Mouse (Mus musculus) left cerebral cortex, postnatal 14 days (tissue): ENCODE results near the gene Igsf23. TPM values are rescaled to one million over a fixed set of nuclear protein-coding genes. Genes with fewer than 3 reads are reported as not detected.
"Not testable (repeated sequence)": the region's sequence is repeated elsewhere in the genome, so short reads cannot be mapped to it uniquely, and the experiment has no call there.

Experiments used
- DNase-seq, 2 experiments: peaks; one replicate each; pipeline ENCODE4 v3.0.0; 2021 to 2022; ENCODE audit warnings: low spot score in 2 of 2, mixed read lengths in 1 of 2
- intact Hi-C: fragments of 180-260 bp; cut with DNase I; formaldehyde crosslinking; loops from one replicate; pipeline ENCODE4 v1.15.1; 2025
- long read RNA-seq, 2 experiments: library from polyadenylated mRNA; stranded (forward); transcript quantifications; one replicate each; pipeline ENCODE4 v2.0.0; 2021
- total RNA-seq, 2 experiments: library from RNA; stranded (reverse); gene quantifications; 2 replicates each; pipeline ENCODE4 v1.2.3; 2021

Gene Igsf23
- total RNA-seq: not detected
- long read RNA-seq, experiment 1: 0 reads
- long read RNA-seq, experiment 2: 0 reads

DNA sequence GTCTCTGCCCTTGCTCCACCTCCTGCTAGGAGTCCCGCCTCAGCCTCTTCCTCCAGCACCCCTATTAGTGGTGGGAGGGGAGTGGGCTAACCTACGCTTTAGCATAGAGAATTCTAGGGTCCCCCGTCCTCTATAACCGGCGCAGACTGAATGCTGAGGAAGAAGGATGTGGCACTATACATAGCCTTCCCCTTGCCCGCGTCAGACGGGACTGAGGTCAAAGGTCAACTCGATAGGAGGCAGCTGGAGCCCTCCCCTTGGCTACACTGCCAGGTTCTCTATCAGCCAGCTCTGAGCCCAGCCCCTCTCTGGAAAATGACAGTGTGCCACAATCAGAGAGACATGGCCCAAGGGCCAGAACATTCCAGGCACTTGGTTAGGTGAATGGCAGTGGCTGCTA, at the start of gene Igsf23:
Gene Igsf23 (minus strand): TSS at position 168 of the 400 bp plus-strand sequence.
- intact Hi-C loops: loop anchor here (10.0 kb wide), 1 partner anchor 76 kb away; no protein-coding TSS in a partner anchor
- no peak for DNase-seq

DNA sequence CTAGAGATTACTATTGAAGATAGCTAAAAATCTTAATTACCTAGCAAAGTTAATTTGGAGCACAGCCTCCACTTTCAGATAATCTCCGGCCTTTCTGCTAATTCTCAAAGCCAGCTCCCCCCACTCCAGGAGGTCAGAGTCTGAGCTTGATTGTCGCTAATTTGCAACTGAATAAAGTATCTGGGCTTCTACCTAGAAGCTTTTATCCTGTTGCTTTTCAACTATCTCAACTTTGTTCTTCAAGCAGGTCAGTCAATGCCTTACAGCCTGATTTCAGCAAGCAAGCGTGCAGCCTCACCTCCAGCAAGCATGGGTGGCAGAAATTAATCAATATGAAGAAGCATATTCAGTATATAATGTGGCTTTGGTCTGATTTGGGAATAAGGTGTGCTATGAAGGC, 46.2 kb upstream of the Igsf23 start:
- DNase-seq, intact Hi-C loops: not testable (repeated sequence)

DNA sequence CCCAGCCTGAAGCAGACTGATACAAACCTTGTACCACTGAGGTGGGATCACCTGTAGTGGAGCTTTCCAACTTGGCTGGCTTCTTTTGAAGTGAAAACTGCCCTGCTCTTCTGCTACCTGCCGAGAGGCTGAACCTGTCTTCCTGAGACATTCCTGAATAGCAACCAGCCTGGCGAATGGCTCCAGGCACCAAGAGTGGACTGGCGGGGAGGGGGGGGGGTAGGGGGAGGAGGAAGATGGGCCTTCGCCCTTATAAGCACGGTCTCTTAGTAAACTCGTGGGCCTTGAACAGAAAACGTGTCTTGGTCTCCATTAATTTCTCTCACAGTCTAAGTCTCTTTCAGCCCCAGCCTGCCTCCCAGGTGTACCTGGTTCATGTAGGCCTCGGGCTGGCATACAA, 40.6 kb upstream of the Igsf23 start, which contains the start of gene Nlrp9b:
Gene Nlrp9b (plus strand): TSS at position 301 of the 400 bp plus-strand sequence.
- intact Hi-C loops, DNase-seq: not testable (repeated sequence)

DNA sequence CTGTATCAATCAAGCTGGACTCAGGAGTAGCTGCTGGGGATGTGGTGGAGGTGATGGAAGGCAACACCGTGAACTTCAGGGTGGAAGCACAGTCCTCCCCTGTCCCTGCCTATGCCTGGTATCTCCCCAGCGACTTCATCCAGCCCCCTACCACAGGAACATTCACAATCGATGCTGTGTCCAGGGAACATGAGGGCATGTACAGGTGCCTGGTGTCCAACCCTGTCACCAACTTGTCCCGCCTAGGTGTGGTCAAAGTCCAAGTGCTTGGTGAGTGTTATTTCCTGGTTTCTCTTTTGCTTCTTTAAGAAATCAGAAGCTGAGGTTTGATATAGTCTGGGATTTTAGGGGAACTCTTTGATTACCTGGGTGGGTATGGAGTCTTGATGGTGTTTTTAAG, 21.0 kb upstream of the Igsf23 start:
- DNase-seq: no peak
- intact Hi-C loops: no loop called here

DNA sequence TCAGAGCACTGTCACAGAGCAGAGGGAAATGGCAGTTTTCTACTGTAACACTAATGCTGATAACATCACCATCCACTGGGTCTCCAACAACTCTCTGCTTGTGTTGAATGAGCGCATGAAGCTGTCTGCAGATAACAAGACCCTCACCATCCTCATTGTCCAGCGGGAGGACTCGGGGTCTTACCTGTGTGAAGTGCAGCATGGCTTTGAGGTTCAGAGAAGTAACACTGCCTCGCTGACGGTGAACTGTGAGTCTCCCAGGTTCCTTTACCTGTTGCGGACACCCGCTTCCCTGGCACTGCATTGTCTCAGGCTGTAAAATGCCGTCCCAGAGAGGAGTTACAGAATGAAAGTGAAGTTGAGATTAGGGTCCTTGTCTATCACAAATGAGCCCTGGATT, 19.6 kb upstream of the Igsf23 start:
- DNase-seq: no peak
- intact Hi-C loops: no loop called here

DNA sequence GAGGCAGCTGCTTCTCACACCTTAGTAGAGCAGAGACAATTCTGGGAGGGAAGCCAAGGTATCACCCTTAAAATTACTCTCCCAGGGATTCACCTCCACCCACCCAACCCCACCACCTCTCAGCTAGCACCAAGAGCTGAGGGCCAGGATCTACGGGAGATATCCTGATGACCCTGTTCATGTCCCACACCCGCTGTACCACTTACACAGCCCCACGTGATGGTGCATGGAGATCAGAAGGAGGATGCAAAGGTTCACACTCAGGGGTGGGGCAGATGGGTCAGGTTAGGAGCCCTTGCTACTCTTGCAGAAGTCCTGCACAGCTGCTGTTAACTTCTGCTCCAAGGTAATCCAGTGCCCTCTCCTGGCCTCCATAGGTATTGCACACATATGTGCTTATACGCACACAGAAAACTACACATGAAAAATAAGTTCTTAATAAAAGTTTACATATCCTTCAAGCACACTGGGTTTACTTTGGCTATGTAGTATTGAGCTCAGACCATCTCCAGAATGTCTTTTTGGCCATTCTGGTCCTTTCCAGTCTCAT, 19.1 kb upstream of the Igsf23 start:
- intact Hi-C loops: no loop called here
- DNase-seq: no peak

DNA sequence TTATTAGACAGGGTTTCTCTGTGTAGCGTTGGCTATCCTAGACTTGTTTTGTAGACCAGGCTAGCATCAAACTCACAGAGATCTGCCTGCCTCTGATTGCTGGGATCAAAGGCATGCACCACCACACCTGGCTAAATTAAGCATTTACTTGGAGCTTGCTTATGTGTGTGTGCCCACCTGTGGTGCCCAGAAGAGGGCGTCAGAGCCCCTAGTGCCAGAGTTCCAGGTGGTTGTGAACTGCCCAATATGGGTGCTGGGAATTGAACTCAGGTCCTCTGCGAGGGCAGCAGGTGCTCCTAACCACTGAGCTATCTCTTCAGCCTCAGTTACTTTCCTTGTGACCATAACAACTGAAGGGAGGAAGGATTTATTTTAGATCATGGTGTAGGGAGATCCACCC, 18.6 kb upstream of the Igsf23 start:
- DNase-seq: no peak
- intact Hi-C loops: no loop called here

DNA sequence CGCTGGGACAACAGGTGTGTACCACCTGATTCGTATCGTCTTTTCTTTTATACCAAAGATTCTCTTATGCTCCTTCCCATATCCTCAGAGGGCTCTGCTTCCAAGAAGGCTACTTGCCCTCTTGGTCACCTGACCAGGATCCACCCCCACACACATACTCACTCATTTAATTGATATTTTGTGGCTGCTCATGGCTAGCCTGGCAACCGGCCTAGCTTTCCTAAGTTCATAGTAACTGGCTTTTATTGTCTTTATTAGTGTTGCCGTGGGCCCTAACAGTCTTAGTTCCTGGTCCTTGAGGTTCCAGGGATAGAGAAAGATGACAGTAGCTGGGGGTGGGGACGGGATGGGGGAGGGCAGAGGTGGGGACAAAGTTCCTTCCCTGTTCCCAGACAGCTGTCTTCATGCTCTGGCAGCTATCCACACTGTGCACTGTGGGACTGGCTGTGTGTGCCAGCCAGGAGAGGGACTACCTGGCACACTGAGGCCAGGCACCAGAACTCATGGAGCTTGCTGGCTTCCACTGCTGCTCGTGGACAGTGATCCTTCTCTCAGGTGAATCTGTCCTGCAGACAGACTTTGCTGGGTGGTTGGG, 14.5 kb upstream of the Igsf23 start, which contains the start of gene Ceacam20:
Gene Ceacam20 (plus strand): TSS at position 428 of the 595 bp plus-strand sequence.
- DNase-seq: no peak
- intact Hi-C loops: no loop called here

DNA sequence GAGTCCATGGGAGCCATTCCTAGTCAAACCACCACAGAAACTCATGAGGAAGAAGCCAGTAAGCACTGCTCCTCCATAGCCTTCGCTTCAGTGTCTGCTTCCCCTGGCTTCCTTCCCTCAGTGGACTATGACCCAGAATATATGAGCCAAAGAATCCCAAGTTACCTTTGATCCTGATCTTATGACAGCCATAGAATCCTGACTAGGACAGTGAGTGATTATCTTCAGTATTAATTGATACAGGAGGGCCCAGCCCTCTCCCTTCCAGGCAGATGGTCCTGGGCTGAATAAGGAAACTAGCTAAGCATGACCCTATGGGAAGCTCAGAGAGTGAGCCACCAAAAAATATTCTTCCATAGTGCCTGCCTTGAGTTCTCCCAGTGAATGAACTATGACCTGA, 11.9 kb upstream of the Igsf23 start:
- no peak for DNase-seq
- intact Hi-C loops: no loop called here

DNA sequence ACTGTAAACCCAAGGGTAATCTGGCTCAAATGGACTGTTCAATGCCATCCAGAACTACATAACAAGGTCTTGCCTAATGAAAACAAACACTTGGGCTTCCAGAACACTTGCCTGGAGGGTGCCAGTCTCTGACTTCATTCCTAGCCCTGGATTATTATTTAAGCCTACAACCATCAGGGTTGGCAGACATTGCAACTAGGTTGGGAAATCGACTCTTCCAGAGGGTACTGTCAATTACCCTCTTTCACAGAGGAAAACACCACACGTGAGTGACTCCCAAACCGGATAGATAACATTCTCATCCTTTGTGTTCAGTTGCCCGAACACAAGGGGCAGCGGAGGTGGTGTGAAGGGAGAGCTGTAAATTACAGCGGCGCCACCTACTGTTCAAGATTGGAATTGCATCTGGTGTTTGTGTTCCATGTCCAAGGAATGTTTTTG, 5.8 kb upstream of the Igsf23 start:
- DNase-seq: peak; percentile 89 to 92
- intact Hi-C loops: loop anchor here (1.0 to 10.0 kb wide), 2 partner anchors 46 to 82 kb away; no protein-coding TSS in a partner anchor

DNA sequence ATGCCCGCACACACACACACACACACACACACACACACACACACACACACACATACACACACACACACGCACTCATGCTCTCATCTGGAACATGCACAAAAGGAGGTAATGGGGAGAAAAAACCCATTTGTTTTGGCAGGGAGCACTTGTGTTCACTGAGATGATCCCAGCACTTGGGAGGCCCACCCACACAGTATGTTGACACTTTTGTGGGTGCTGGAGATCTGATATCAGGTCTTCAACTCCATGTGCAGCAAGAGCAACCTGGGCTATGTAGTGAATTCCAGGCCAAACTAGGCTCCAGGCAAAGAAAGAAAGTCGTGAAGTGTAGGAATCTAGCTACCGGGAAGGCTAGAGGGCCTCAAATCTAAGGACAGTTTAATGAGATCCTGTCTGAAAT, 5.3 kb upstream of the Igsf23 start:
- intact Hi-C loops: loop anchor here (1.0 to 10.0 kb wide), 2 partner anchors 46 to 81 kb away; no protein-coding TSS in a partner anchor
- DNase-seq: no peak

DNA sequence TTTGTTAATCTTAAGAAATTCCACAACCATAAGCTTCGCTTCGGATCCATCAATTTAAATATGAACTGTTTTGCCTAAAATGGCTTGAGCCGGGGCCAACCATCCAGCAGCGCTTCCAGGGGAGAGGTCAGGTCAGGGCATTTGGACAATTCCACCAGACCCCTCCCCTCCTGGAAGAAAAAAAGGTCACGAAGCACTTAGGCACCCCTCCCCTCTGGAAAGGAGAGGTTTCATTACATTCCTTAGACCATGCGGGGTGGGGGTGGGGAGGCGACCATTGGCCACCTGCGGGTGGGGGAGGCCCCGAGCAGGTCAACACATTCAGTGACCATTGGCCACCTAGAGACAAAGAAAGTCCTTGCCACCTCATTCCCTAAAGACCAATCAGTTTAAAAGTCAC, 2.5 kb upstream of the Igsf23 start:
- intact Hi-C loops: loop anchor here (10.0 kb wide), 1 partner anchor 78 kb away; no protein-coding TSS in a partner anchor
- no peak for DNase-seq

DNA sequence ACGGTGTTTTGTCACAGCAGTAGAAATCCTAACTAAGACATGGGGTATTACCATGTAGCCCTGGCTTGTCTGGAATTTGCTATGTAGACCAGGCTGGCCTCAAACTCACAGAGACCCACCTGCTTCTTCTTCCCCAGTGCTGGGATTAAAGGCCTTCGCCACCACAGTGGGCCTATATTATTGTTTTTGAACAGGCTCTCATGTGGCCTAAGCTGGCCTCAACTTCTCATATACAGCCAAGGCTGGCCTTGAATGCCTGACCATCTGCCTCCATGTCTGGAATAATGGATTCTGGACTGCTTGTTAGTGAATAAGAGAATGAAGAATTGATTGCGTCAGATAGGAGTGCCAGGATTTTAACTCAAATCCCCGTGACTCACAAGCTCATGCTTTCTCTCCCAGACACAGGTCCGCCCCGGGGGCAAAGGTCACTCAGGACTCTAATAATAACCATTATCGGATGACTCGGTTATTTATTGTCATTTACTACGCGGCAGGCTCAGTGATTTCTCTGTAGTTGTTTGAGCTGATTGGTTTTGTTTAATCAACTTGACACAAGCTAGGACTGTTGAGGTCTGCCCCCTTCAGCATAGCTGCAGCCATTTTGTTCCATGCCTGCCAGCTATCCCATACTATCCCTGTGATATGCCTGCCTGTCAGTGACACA, 1.9 kb upstream of the Igsf23 start:
- intact Hi-C loops: loop anchor here (10.0 kb wide), 1 partner anchor 78 kb away; no protein-coding TSS in a partner anchor
- DNase-seq: no peak

DNA sequence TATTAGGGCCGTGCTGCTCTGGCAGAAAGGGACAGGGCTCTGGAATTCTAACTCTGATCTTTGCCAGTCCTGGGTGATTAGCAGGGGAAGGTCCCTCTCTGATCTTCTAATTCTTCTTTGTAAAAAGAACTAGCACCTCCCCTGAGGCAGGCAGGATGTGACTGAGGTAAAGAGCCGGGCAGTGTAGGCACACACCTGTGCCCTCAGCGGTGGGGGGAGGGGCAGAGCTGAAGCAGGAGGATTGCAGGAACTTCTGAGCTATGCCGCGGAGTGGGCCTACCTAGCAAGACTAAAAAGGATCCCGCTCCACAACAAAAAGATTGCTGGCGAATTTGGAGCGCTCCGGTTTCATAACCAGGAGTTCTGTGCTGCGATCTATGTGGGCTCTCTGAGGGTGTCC, 560 bp downstream of the Igsf23 start:
- no peak for DNase-seq
- intact Hi-C loops: loop anchor here (10.0 kb wide), 1 partner anchor 75 kb away; no protein-coding TSS in a partner anchor

DNA sequence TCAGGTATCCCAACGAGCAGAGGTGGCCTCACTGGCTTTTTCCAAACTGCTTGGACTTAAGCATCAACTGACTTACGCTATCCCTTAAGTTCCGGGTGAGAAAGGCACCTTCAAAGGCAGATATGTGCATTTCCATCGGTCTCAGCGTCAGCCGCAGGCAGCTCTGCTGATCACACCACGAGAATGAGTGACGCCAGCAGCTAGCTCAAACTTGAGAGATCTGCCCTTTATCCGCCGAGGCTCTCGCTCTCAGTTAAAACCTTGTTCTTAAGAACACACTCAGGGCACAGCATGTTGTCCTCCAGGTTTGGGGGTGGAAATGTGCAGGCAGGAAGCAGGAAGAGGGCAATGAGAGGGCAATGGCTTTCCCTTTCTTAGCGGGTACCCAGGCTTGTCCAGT, 1.6 kb downstream of the Igsf23 start:
- intact Hi-C loops: no loop called here
- no peak for DNase-seq

DNA sequence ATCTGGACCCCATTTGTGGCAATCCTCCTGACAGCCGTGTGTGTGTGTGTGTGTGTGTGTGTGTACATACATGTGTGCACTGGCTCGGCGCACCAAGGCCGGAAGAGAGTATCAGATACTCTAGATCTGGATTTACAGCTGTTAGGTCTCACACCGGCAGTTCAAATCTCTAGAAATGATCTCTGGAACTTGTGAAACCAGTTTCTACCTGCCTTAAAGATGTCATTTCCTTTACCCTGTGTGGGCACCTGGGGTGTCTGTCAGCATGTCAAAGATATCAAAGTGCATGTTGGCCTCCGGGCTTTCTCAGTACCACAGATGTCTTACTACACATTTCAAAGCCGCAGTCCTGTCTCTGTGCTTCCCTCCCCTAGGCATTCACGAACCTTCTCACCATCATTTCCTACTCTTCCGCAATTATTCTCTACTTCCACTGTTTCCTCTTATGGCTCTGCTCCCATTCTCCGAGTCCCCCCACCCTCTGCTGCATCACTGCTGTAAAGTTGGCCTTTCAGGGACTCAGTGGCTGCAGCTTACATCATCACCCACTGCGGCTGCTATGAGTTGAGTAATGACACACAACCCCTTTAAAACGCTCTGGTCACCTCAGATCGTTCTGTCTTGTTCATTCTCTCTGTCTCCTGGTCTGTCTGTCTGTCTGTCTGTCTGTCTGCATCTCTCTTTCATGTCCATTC, 4.6 kb downstream of the Igsf23 start:
- DNase-seq: no peak
- intact Hi-C loops: no loop called here

DNA sequence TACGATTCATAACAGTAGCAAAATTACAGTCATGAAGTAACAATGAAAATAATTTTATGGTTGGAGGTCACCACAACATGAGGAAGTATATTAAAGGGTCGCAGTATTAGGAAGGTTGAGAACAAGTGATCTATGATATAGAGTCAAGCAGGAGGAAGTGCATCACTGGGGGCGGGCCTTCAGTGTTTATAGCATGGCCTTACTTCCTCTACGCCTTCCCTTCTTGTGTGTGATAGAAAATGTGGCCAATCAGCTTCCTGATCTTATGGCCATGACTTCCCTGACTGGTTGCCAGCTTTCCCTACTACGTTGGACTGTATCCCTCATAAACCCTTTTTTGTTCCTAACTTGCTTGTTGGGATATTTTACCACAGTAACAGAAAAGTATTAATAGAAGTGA, 5.4 kb downstream of the Igsf23 start:
- no peak for DNase-seq
- intact Hi-C loops: no loop called here

DNA sequence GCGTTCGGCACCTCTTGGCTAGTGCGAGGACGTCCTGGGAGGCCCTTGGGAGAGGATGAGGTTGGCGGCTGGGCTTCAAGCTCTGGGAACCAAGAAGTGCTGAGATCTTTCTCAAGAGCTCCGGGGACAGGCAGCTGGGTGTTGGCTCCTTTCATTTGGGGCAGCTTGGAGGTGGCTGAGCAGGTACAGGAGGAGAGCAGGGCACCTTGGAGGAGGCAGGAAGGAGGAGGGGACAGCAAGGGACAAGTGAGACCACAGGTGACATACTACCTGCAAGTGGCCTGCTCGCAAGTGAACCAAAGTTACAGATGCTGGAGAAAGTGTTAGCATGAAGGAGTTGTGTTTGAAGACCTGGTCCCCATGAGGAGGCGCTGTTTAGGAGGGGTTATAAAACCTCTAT, 5.8 kb downstream of the Igsf23 start:
- DNase-seq: no peak
- intact Hi-C loops: no loop called here

DNA sequence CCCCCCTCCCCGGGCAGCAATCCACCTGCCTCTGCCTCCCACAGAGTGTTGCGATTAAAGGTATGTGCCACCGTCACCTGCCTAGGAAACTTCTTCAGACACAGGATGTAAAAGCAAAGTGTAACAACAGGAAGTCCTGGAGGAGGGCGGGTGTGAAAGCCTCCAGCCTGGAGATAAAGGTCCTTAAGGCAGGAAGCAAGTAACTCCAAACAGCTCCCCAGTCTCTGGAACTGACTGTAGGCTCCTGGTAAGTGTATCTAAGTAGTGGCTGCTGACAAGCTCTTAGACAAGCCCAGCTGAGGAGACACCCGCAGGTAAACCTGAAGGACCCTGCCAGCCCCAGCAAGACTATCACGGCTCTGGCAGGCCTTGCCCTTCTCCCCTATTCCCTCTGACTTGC, 10.3 kb downstream of the Igsf23 start:
- DNase-seq: no peak
- intact Hi-C loops: no loop called here
